Comparison of ENCODE assay signal across 9 mouse cellular contexts in the genomic region with DNA sequence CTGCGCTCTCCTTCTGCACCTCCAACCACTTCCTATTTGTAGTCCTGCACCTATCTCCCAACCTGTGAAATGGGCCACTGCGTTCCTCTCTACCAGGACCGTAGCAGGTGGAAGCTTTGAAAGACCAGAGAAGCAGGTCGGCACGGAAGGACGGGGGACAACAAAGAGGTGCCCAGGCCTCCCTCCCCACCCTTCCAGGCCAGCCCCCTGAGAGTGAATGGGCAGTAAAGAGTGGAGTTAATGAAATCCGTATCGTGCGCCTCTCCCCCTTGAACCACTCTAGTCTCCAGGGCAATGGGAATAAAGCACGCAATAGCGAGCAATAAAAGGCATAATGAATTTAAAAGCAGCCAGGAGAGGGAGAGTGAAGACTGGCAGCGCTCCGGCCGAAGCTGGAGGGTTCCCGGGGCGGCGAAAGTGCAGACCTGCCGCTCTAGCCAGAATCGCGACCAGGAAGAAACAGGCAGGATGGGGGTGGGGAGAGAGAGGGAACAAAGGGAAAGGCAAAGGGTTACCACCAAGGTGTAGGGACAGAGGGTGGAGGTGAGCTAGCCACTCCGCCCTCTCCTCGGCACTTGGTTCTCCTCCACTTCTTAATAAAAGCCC. TPM values are rescaled to one million over a fixed set of nuclear protein-coding genes. Genes with fewer than 3 reads are reported as not detected.
A peak's percentile ranks its signal among the peaks of the same experiment; 100 is the strongest.
DNase-seq lines count a peak whose midpoint lies in the region; ATAC-seq lines count a peak whose summit lies in the region.
"Had no signal": no experiment of that assay in that cellular context is flagged by ENCODE, and none has a peak within 500 bp of the region (broad histone marks: within the 10 kb centered on the region; RNA-seq: fewer than 3 reads in every experiment).

No protein-coding gene starts in this region.

- H3K4me1 ChIP-seq in heart, embryonic 13.5 days = peaks cover 56% of the 10 kb centered on the region
- peaks cover 71% of the 10 kb centered on the region for H3K4me1 ChIP-seq in hindbrain, embryonic 13.5 days (replicated peaks)
- H3K4me1 ChIP-seq in midbrain, embryonic 10.5 days = peaks cover 76% of the 10 kb centered on the region

- H3K36me3 ChIP-seq in heart, embryonic 13.5 days = no peaks in the 10 kb centered on the region
- H3K36me3 ChIP-seq in hindbrain, embryonic 13.5 days = no peaks in the 10 kb centered on the region
- H3K36me3 ChIP-seq in midbrain, embryonic 10.5 days = no peaks in the 10 kb centered on the region

- no peak for DNase-seq in heart, postnatal 4 days
- DNase-seq in R1 (ENCODE audit: low read depth, low spot score) = peak; percentile 75
- peak; percentile 59 for DNase-seq in midbrain, embryonic 10.5 days (ENCODE audit: low spot score)
- DNase-seq in gastrocnemius, adult 18-20 months (ENCODE audit: low spot score) = no peak
- DNase-seq in urinary bladder, adult 2 months (ENCODE audit: low spot score) = no peak
- no peak for DNase-seq in layer of hippocampus, adult 18-20 months (ENCODE audit: low spot score in 2 of 2)

- H3K9ac ChIP-seq in heart, embryonic 13.5 days = peak overlapping the region; percentile 58; the same call in 1 of the 2 replicates
- H3K9ac ChIP-seq in hindbrain, embryonic 13.5 days = peak overlapping the region; percentile 62

- H3K4me3 ChIP-seq in heart, embryonic 13.5 days = peak overlapping the region; percentile 40
- peak overlapping the region; percentile 7; the same call in 1 of the 2 replicates for H3K4me3 ChIP-seq in hindbrain, embryonic 13.5 days
- H3K4me3 ChIP-seq in midbrain, embryonic 10.5 days = peak overlapping the region; percentile 49

- ATAC-seq in heart, embryonic 13.5 days (ENCODE audit: extremely low read depth, insufficient number of reproducible peaks, low FRiP score, low TSS enrichment) = no peak
- peak; percentile 40 for ATAC-seq in hindbrain, embryonic 13.5 days (ENCODE audit: low FRiP score)

- H3K27me3 ChIP-seq in heart, embryonic 13.5 days (replicated peaks) = peaks cover 65% of the 10 kb centered on the region
- H3K27me3 ChIP-seq in hindbrain, embryonic 13.5 days = peaks cover 35% of the 10 kb centered on the region
- H3K27me3 ChIP-seq in midbrain, embryonic 10.5 days (ENCODE audit: low read depth, poor library complexity, severe bottlenecking) = peaks cover 87% of the 10 kb centered on the region
- H3K27me3 ChIP-seq: CH12.LX had no signal

- H3K27ac ChIP-seq in heart, embryonic 13.5 days (replicated peaks) = no peak overlapping the region
- peak overlapping the region; percentile 95 for H3K27ac ChIP-seq in hindbrain, embryonic 13.5 days
- H3K27ac ChIP-seq in midbrain, embryonic 10.5 days (replicated peaks) = peak overlapping the region; percentile 90

- H3K9me3 ChIP-seq in heart, embryonic 13.5 days = no peaks in the 10 kb centered on the region
- no peaks in the 10 kb centered on the region for H3K9me3 ChIP-seq in hindbrain, embryonic 13.5 days
- no peaks in the 10 kb centered on the region for H3K9me3 ChIP-seq in midbrain, embryonic 10.5 days (replicated peaks)

- peak overlapping the region; percentile 66 for H3K4me2 ChIP-seq in heart, embryonic 13.5 days
- H3K4me2 ChIP-seq in hindbrain, embryonic 13.5 days = peak overlapping the region; percentile 44

- 6% methylated on average over 22 of the region's 22 CpGs for WGBS in heart, embryonic 13.5 days
- 3% methylated on average over 22 of the region's 22 CpGs for WGBS in hindbrain, embryonic 13.5 days
- WGBS in midbrain, embryonic 10.5 days = under 1% methylated on average over 22 of the region's 22 CpGs

RNA-seq across cellular contexts. Expression of a gene that starts 5.2 kb away (rescaled TPM):
- polyA plus RNA-seq in heart, embryonic 13.5 days (2015; fragmentation: Nextera tagmentation; extraction: Ambion mirVana) = 0.05 and 0.07 TPM in 2 replicates
- not detected for total RNA-seq in heart, postnatal 4 days (2021)
- 0.81 and 0.91 TPM in 2 replicates for polyA plus RNA-seq in hindbrain, embryonic 13.5 days (2015; fragmentation: Nextera tagmentation; extraction: Ambion mirVana)
- polyA plus RNA-seq in midbrain, embryonic 10.5 days (2016; fragmentation: Nextera tagmentation; extraction: Ambion mirVana) = 0.51 and 0.62 TPM in 2 replicates
- total RNA-seq in gastrocnemius, adult 18-20 months (2021) = not detected
- 0.06 and 0.09 TPM in 2 replicates for polyA plus RNA-seq in urinary bladder, adult 2 months (2012; rRNA removed)
- total RNA-seq in layer of hippocampus, adult 18-20 months (2021) = under 1 TPM; 0.91 to 0.94 TPM

RNA-seq across cellular contexts. Expression of a gene that starts 49.8 kb away (rescaled TPM):
- 0.78 and 1.8 TPM in 2 replicates for polyA plus RNA-seq in heart, embryonic 13.5 days (2015; fragmentation: Nextera tagmentation; extraction: Ambion mirVana)
- under 1 TPM; 0.11 to 0.26 TPM for total RNA-seq in heart, postnatal 4 days (2021)
- 19.1 and 20.1 TPM in 2 replicates for polyA plus RNA-seq in hindbrain, embryonic 13.5 days (2015; fragmentation: Nextera tagmentation; extraction: Ambion mirVana)
- polyA plus RNA-seq in midbrain, embryonic 10.5 days (2016; fragmentation: Nextera tagmentation; extraction: Ambion mirVana) = 15.2 TPM in 2 replicates
- under 1 TPM; 0.16 to 0.90 TPM for total RNA-seq in gastrocnemius, adult 18-20 months (2021)
- polyA plus RNA-seq in urinary bladder, adult 2 months (2012; rRNA removed) = 0.50 and 0.63 TPM in 2 replicates
- 10 to 100 TPM; 18.2 to 18.4 TPM for total RNA-seq in layer of hippocampus, adult 18-20 months (2021)

Comparison
In these comparisons a context has a peak if more than half of its experiments do, and no peak if none do; other contexts are left out.
1. DNase-seq: peak in R1 (single experiment) and midbrain, embryonic 10.5 days (single experiment); none in heart, postnatal 4 days (single experiment), gastrocnemius, adult 18-20 months (single experiment), urinary bladder, adult 2 months (single experiment) and layer of hippocampus, adult 18-20 months (0 of 2).
2. Peak in every context shown above with its lines, with median percentiles within 50 percentile points of each other: H3K4me3 ChIP-seq.